Mouse (Mus musculus) olfactory bulb, adult 2 months (tissue): ENCODE measurements around the gene Pla2g4b.

Source experiments
- CTCF ChIP-seq: fragments of 200-500 bp; IDR thresholded peaks from 2 replicates; pipeline ENCODE4 v1.5.1; 2012; ENCODE audit warnings: low read depth, mild to moderate bottlenecking, low read length, moderate library complexity; ENCODE audit not compliant: insufficient read depth
- POLR2A ChIP-seq: fragments of 200-500 bp; IDR thresholded peaks from 2 replicates; pipeline ENCODE4 v1.6.1; 2012; ENCODE audit warnings: mild to moderate bottlenecking, low read depth, low read length, moderate library complexity; ENCODE audit not compliant: insufficient read depth

DNA sequence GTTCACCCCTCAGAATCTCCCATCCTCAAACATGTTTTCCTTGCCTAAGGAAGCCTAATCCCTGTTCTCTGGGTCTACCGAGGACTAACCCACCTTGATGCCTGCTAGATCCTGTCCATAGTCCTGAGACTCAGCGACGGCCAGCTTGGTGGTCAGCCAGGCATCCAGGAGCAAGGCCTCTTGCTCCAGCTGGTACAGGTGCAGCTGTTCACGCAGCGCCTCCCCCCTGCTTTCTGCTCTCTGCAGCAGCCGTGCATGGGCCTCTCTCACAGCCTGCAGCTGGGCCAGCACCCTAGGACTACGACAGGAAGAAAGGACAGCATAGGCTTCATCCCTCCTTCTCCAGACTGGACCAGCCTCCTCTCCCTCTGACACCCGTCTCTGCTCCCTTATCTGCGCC, 15.0 kb downstream of the Pla2g4b start:
- no peak for TF ChIP-seq POLR2A
- TF ChIP-seq CTCF, result no peak
